Mouse (Mus musculus) WW6 (cell line): ENCODE data around the gene Brk1.

Experiments used
- DNase-seq: peaks from one replicate; pipeline ENCODE4 v3.0.0-alpha.2; 2013; ENCODE audit warnings: low read depth, low spot score

Brk1 gene

DNA sequence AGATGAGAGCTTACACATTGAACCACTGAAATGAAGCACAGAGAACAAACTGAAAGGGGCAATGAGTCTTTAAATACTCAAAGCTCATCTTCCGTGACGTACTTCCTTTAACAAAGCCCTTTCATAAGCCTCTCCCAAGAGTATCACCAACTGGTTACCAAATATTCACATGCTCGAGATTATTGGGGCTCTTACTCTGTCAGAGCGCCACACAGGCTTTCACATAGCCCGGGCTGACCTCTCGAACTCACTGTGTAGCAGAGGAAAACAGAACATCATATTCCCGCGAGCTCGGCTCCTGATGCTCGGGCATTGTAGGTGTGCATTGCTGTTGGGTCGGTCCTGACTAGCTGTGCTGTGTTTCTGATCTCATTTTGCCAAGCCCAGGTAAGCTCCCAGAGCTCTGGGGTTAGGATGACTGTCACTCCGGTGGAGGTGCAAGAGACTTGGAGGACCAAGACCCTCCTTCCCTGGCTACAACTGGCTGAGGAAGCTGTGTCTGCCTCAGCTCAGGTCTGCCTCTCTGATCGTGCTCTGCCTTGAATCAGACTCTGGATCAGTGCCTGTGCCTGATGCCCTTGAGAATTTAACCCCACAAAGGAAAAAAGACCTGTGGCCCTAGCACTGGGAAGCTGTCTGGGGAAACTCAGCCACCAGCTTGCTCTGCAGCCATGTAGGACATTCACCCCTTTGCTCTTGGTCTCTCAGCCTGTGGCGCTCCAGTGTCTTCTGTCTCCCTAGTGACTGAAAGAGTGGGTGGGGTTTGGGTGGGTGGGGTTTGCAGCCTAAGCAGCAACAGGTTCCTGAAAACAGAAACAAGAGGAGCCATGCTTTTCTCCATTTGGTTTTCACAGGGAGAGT lies 56.1 kb downstream of the Brk1 start:
- DNase-seq, result no peak

DNA sequence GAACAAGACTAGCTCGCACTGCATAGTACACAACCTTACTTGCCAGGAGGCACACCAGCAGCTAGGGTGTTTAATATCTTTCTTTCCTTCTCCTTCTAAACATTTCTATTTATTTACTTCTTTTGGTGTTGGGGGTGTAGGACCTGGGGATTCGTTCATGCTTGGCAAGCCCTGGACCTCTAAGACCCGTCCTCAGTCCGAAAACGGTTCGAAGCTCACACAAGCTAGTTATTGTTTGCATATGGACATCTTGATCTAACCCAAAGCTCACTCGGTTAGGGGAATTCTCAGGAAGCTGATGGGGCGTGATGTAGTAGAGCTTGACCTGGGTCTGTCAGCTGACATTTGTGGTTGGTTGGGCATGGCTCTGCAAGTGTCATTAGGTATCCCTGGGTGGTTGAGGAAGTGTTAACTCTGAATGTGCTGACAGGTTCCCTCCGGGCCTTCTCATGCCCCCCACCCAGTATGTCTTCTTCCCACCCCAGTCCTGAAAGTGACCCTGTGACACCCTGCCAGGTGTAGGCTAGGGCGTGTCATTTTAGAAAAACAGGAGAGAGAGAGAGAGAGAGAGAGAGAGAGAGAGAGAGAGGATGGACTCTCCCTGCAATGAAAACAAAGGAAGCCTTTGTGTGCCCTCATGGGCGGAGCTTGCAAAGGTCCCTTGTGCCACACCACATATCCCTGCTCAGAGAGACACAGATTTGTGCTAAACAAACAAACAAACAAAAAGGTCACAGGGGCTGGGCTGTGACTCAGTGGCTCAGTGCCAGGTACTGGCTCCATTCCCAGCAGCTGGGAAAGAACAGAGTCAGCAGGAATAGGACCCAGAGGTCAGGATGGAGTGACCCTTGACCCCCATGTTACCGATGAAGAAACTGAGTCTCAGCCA lies 57.0 kb downstream of the Brk1 start:
- no peak for DNase-seq

DNA sequence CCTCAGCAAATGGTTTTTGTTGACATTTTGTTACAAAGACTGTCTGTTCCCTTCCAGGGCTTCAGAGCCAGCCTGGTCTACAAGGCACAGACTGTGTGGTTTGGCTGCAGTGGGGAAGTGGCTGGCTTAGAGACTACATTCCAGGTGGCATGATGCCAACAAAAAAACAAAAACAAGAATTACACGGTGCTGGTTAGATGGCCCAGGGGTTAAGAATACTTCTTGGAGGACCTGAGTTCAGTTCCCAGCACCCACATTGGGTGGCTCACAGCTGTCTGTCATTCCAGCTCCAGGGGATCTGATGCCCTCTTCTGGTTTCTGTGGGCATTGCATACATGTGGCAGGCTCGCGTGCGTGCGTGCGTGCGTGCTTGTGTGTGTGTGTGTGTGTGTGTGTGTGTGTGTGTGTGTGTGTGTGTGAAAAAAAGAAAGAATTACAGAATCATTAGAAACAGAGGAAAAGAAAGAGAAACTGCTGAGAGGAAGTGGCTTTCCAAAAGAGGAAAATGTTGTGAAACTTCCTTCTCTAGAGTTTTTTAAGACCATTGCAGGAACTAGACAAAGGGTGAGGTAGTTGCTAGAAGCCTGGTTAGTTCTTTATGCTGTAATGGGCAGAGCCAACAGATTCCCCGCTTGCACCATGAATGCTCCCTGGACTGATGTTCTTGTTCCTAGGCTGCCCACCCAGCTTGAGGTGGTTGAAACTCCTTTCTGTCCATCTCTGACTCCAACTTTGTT lies 58.6 kb downstream of the Brk1 start:
- DNase-seq, result no peak

DNA sequence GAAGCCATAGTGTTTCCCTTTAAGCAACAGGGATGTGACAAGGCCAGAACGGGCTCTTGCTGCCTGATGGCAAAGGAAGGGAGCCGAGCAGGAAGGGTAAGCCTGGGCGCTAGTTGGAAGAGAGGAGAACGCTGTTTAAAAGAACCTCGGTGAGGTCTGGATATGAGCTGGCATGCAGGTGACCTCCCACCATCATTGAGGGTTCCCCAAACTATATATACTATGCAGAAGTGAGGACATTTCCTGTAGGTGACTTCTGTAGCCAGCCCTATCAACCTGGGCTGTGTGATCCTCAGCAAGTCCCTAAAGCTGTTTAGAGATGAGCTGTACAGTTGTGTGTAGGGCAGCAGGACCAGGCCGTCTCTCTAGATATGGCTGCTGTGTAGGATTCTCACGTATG lies 59.7 kb downstream of the Brk1 start:
- no peak for DNase-seq
